Mouse (Mus musculus) retina, postnatal 1 day (tissue): ENCODE measurements around the gene Bin2.
A peak's percentile ranks its signal among the peaks of the same experiment; 100 is the strongest.

ENCODE experiments used
- DNase-seq: peaks from one replicate; pipeline ENCODE4 v3.0.0-alpha.2; 2012

Gene Bin2

GRCm38 (mm10) chr15:100669337-100669736 lies at the start of gene Bin2:
TSS of gene Bin2 (minus strand) at chr15:100669553.
- DNase-seq: no peak

GRCm38 (mm10) chr15:100718572-100718971 lies 49.2 kb upstream of the Bin2 start:
- DNase-seq: no peak

GRCm38 (mm10) chr15:100717933-100718332 lies 48.6 kb upstream of the Bin2 start:
- no peak for DNase-seq

GRCm38 (mm10) chr15:100715399-100715993 lies 46.1 kb upstream of the Bin2 start:
- DNase-seq: peak; percentile 40

- no peak for DNase-seq
These were observed 45.1 kb upstream of the Bin2 start for GRCm38 (mm10) chr15:100714470-100714869.

- no peak for DNase-seq
These were observed 41.5 kb upstream of the Bin2 start for GRCm38 (mm10) chr15:100710838-100711237.

- no peak for DNase-seq
These were observed 39.2 kb upstream of the Bin2 start for GRCm38 (mm10) chr15:100708433-100709078.

GRCm38 (mm10) chr15:100706226-100706625 lies 36.9 kb upstream of the Bin2 start:
- no peak for DNase-seq

- DNase-seq: no peak
These were observed 36.0 kb upstream of the Bin2 start for GRCm38 (mm10) chr15:100705376-100705775.

GRCm38 (mm10) chr15:100703913-100704312 lies 34.6 kb upstream of the Bin2 start:
- DNase-seq: no peak

GRCm38 (mm10) chr15:100701856-100702255 lies 32.5 kb upstream of the Bin2 start:
- no peak for DNase-seq

GRCm38 (mm10) chr15:100701108-100701507 lies 31.8 kb upstream of the Bin2 start:
- DNase-seq: no peak

- no peak for DNase-seq
These were observed 31.1 kb upstream of the Bin2 start for GRCm38 (mm10) chr15:100700424-100700823.

GRCm38 (mm10) chr15:100699386-100699785 lies 30.0 kb upstream of the Bin2 start:
- peak; percentile 44 for DNase-seq

GRCm38 (mm10) chr15:100698078-100698477 lies 28.7 kb upstream of the Bin2 start:
- DNase-seq: no peak

GRCm38 (mm10) chr15:100694406-100694805 lies 25.1 kb upstream of the Bin2 start:
- no peak for DNase-seq

- DNase-seq: no peak
These were observed 22.6 kb upstream of the Bin2 start for GRCm38 (mm10) chr15:100691990-100692389.

- no peak for DNase-seq
These were observed 18.1 kb upstream of the Bin2 start, which contains the start of gene Cela1 for GRCm38 (mm10) chr15:100687430-100687971. TSS of gene Cela1 (minus strand) at chr15:100687921.

- DNase-seq: no peak
These were observed 17.6 kb upstream of the Bin2 start for GRCm38 (mm10) chr15:100686989-100687388.

- DNase-seq: no peak
These were observed 17.1 kb upstream of the Bin2 start for GRCm38 (mm10) chr15:100686434-100686833.

- no peak for DNase-seq
These were observed 16.5 kb upstream of the Bin2 start for GRCm38 (mm10) chr15:100685849-100686248.

- DNase-seq: no peak
These were observed 15.9 kb upstream of the Bin2 start for GRCm38 (mm10) chr15:100685255-100685654.

- no peak for DNase-seq
These were observed 15.1 kb upstream of the Bin2 start for GRCm38 (mm10) chr15:100684450-100684849.

- peak; percentile 89 for DNase-seq
These were observed 13.7 kb upstream of the Bin2 start for GRCm38 (mm10) chr15:100683041-100683440.
